Mouse (Mus musculus): ENCODE measurements around the gene Mien1. TPM values are rescaled to one million over a fixed set of nuclear protein-coding genes. Genes with fewer than 3 reads are reported as not detected.
A peak's percentile ranks its signal among the peaks of the same experiment; 100 is the strongest.

Gene Mien1
- polyA plus RNA-seq, 1 experiment = 84.8 TPM

GRCm38 (mm10) chr11:98462255-98462654, 23.5 kb upstream of the Mien1 start:
- H3K27ac ChIP-seq (ENCODE audit: insufficient read depth, low read depth, low read length) = no peak overlapping the region
- H3K4me1 ChIP-seq (ENCODE audit: control insufficient read depth, insufficient read depth, low read length) = peaks cover 2% of the 10 kb centered on the region; the same call in 1 of the 2 replicates
- no peak overlapping the region for H3K4me3 ChIP-seq (ENCODE audit: insufficient read depth, low read length)
- TF ChIP-seq POLR2A (IDR thresholded peaks at IDR 0.05; ENCODE audit: borderline replicate concordance, low read depth, low read length) = no peak
- TF ChIP-seq CTCF (IDR thresholded peaks at IDR 0.05; ENCODE audit: low read depth, low read length) = no peak

GRCm38 (mm10) chr11:98461109-98461720, 22.4 kb upstream of the Mien1 start:
- no peak overlapping the region for H3K4me3 ChIP-seq (ENCODE audit: insufficient read depth, low read length)
- H3K4me1 ChIP-seq (ENCODE audit: control insufficient read depth, insufficient read depth, low read length) = peaks cover 3% of the 10 kb centered on the region; the same call in 1 of the 2 replicates
- no peak for TF ChIP-seq POLR2A (IDR thresholded peaks at IDR 0.05; ENCODE audit: borderline replicate concordance, low read depth, low read length)
- no peak for TF ChIP-seq CTCF (IDR thresholded peaks at IDR 0.05; ENCODE audit: low read depth, low read length)
- no peak overlapping the region for H3K27ac ChIP-seq (ENCODE audit: insufficient read depth, low read depth, low read length)

- Histone ChIP-seq H3K4me1 (ENCODE audit: control insufficient read depth, insufficient read depth, low read length) (peaks cover 3% of the 10 kb centered on the region; the same call in 1 of the 2 replicates), H3K27ac (ENCODE audit: insufficient read depth, low read depth, low read length) (no peak overlapping the region), H3K4me3 (ENCODE audit: insufficient read depth, low read length) (no peak overlapping the region)
- TF ChIP-seq POLR2A (IDR thresholded peaks at IDR 0.05; ENCODE audit: borderline replicate concordance, low read depth, low read length) (no peak), CTCF (IDR thresholded peaks at IDR 0.05; ENCODE audit: low read depth, low read length) (no peak)
Observed at GRCm38 (mm10) chr11:98459860-98460259, 21.1 kb upstream of the Mien1 start.

- no peak for TF ChIP-seq CTCF (IDR thresholded peaks at IDR 0.05; ENCODE audit: low read depth, low read length)
- no peak for TF ChIP-seq POLR2A (IDR thresholded peaks at IDR 0.05; ENCODE audit: borderline replicate concordance, low read depth, low read length)
- no peak overlapping the region for H3K27ac ChIP-seq (ENCODE audit: insufficient read depth, low read depth, low read length)
- peaks cover 3% of the 10 kb centered on the region; the same call in 1 of the 2 replicates for H3K4me1 ChIP-seq (ENCODE audit: control insufficient read depth, insufficient read depth, low read length)
- H3K4me3 ChIP-seq (ENCODE audit: insufficient read depth, low read length) = no peak overlapping the region
Observed at GRCm38 (mm10) chr11:98459071-98459741, 20.4 kb upstream of the Mien1 start.

GRCm38 (mm10) chr11:98458121-98458990, 19.6 kb upstream of the Mien1 start:
- Histone ChIP-seq H3K4me1 (ENCODE audit: control insufficient read depth, insufficient read depth, low read length) (peaks cover 3% of the 10 kb centered on the region; the same call in 1 of the 2 replicates), H3K27ac (ENCODE audit: insufficient read depth, low read depth, low read length) (no peak overlapping the region), H3K4me3 (ENCODE audit: insufficient read depth, low read length) (peak overlapping the region; percentile 64)
- TF ChIP-seq CTCF (IDR thresholded peaks at IDR 0.05; ENCODE audit: low read depth, low read length) = no peak
- no peak for TF ChIP-seq POLR2A (IDR thresholded peaks at IDR 0.05; ENCODE audit: borderline replicate concordance, low read depth, low read length)

- TF ChIP-seq POLR2A (IDR thresholded peaks at IDR 0.05; ENCODE audit: borderline replicate concordance, low read depth, low read length) = no peak
- no peak; the same call in 1 of the 2 replicates for TF ChIP-seq CTCF (IDR thresholded peaks at IDR 0.05; ENCODE audit: low read depth, low read length)
- Histone ChIP-seq H3K27ac (ENCODE audit: insufficient read depth, low read depth, low read length) (no peak overlapping the region), H3K4me1 (ENCODE audit: control insufficient read depth, insufficient read depth, low read length) (peaks cover 3% of the 10 kb centered on the region; the same call in 1 of the 2 replicates), H3K4me3 (ENCODE audit: insufficient read depth, low read length) (peak overlapping the region; percentile 64)
Observed at GRCm38 (mm10) chr11:98457367-98458120, 18.8 kb upstream of the Mien1 start.

- H3K27ac ChIP-seq (ENCODE audit: insufficient read depth, low read depth, low read length) = no peak overlapping the region
- H3K4me1 ChIP-seq (ENCODE audit: control insufficient read depth, insufficient read depth, low read length) = peaks cover 3% of the 10 kb centered on the region; the same call in 1 of the 2 replicates
- no peak for TF ChIP-seq POLR2A (IDR thresholded peaks at IDR 0.05; ENCODE audit: borderline replicate concordance, low read depth, low read length)
- TF ChIP-seq CTCF (IDR thresholded peaks at IDR 0.05; ENCODE audit: low read depth, low read length) = no peak
- peak overlapping the region; percentile 64 for H3K4me3 ChIP-seq (ENCODE audit: insufficient read depth, low read length)
Observed at GRCm38 (mm10) chr11:98456945-98457344, 18.2 kb upstream of the Mien1 start.

- no peak overlapping the region for H3K4me3 ChIP-seq (ENCODE audit: insufficient read depth, low read length)
- no peak overlapping the region for H3K27ac ChIP-seq (ENCODE audit: insufficient read depth, low read depth, low read length)
- H3K4me1 ChIP-seq (ENCODE audit: control insufficient read depth, insufficient read depth, low read length) = peaks cover 3% of the 10 kb centered on the region; the same call in 1 of the 2 replicates
- no peak for TF ChIP-seq POLR2A (IDR thresholded peaks at IDR 0.05; ENCODE audit: borderline replicate concordance, low read depth, low read length)
- no peak for TF ChIP-seq CTCF (IDR thresholded peaks at IDR 0.05; ENCODE audit: low read depth, low read length)
Observed at GRCm38 (mm10) chr11:98456545-98456944, 17.8 kb upstream of the Mien1 start.

- H3K27ac ChIP-seq (ENCODE audit: insufficient read depth, low read depth, low read length) = no peak overlapping the region
- TF ChIP-seq CTCF (IDR thresholded peaks at IDR 0.05; ENCODE audit: low read depth, low read length) (0 out of 2 replicates have a peak, but pooled peaks have one; percentile 5), POLR2A (IDR thresholded peaks at IDR 0.05; ENCODE audit: borderline replicate concordance, low read depth, low read length) (no peak)
- peaks cover 3% of the 10 kb centered on the region; the same call in 1 of the 2 replicates for H3K4me1 ChIP-seq (ENCODE audit: control insufficient read depth, insufficient read depth, low read length)
- no peak overlapping the region for H3K4me3 ChIP-seq (ENCODE audit: insufficient read depth, low read length)
Observed at GRCm38 (mm10) chr11:98455484-98455883, 16.7 kb upstream of the Mien1 start.

Data from bone marrow macrophage, adult 2 months (primary cell).